Mouse (Mus musculus) midbrain, embryonic 12.5 days (tissue): ENCODE data around the gene Sox12. TPM values are rescaled to one million over a fixed set of nuclear protein-coding genes. Genes with fewer than 3 reads are reported as not detected.
A peak's percentile ranks its signal among the peaks of the same experiment; 100 is the strongest.

ENCODE experiments used
- ATAC-seq: fragments of 200-750 bp; cut with Nextera tagmentation; 2 replicates; pipeline ENCODE4 v1.8.0; 2017; ENCODE audit warnings: low read depth, moderate TSS enrichment, moderate library complexity; ENCODE audit not compliant: low FRiP score
- H3K27ac ChIP-seq: fragments of 300-500 bp; sonication (generic); replicated peaks from 2 replicates; pipeline ENCODE4 v1.5.1; 2016; ENCODE audit warnings: mild to moderate bottlenecking
- H3K27me3 ChIP-seq: fragments of 300-500 bp; sonication (generic); 2 replicates; pipeline ENCODE4 v1.6.1; 2016; ENCODE audit warnings: mild to moderate bottlenecking
- H3K36me3 ChIP-seq: fragments of 300-500 bp; sonication (generic); 2 replicates; pipeline ENCODE4 v1.6.1; 2016
- H3K4me1 ChIP-seq: fragments of 300-500 bp; sonication (generic); 2 replicates; pipeline ENCODE4 v1.6.1; 2016
- H3K4me2 ChIP-seq: fragments of 300-500 bp; sonication (generic); replicated peaks from 2 replicates; pipeline ENCODE4 v1.6.1; 2016; ENCODE audit warnings: mild to moderate bottlenecking, moderate library complexity
- H3K4me3 ChIP-seq: fragments of 300-500 bp; sonication (generic); 2 replicates; pipeline ENCODE4 v1.5.1; 2016; ENCODE audit warnings: mild to moderate bottlenecking
- H3K9ac ChIP-seq: fragments of 300-500 bp; sonication (generic); replicated peaks from 2 replicates; pipeline ENCODE4 v1.6.1; 2016; ENCODE audit warnings: mild to moderate bottlenecking, moderate library complexity
- H3K9me3 ChIP-seq: fragments of 300-500 bp; sonication (generic); 2 replicates; pipeline ENCODE4 v1.6.1; 2016; ENCODE audit warnings: mild to moderate bottlenecking
- WGBS: fragments of 180-500 bp; shearing (Covaris S2); methylation state at CpG from one replicate; pipeline ENCODE4 v1.1.7; 2016; 5-methylcytosine and 5-hydroxymethylcytosine counted together
- polyA plus RNA-seq: library from polyadenylated mRNA; unstranded; fragments of >200 nt; fragmentation: Nextera tagmentation; extraction: Ambion mirVana; gene quantifications from 2 replicates; pipeline ENCODE4 v1.2.1, GENCODE M21; 2016

The Sox12 gene
- polyA plus RNA-seq, 1 experiment from 2014 or later = 15.6 TPM

- no peaks in the 10 kb centered on the region for H3K9me3 ChIP-seq
- no peak overlapping the region for H3K4me2 ChIP-seq
- WGBS = 75% methylated on average over 2 of the region's 2 CpGs
- no peak for ATAC-seq
- H3K4me1 ChIP-seq = peaks cover 10% of the 10 kb centered on the region
- no peak overlapping the region for H3K4me3 ChIP-seq
- H3K27me3 ChIP-seq = peaks cover 18% of the 10 kb centered on the region
- H3K27ac ChIP-seq = no peak overlapping the region
- no peaks in the 10 kb centered on the region for H3K36me3 ChIP-seq
- no peak overlapping the region for H3K9ac ChIP-seq
Observed at GRCm38 (mm10) chr2:152347722-152348121, 50.1 kb downstream of the Sox12 start.

GRCm38 (mm10) chr2:152346776-152347465 lies 50.9 kb downstream of the Sox12 start:
- peaks cover 10% of the 10 kb centered on the region for H3K4me1 ChIP-seq
- H3K27ac ChIP-seq = no peak overlapping the region
- 43% methylated on average over 9 of the region's 9 CpGs for WGBS
- H3K27me3 ChIP-seq = peaks cover 19% of the 10 kb centered on the region
- H3K9ac ChIP-seq = no peak overlapping the region
- H3K36me3 ChIP-seq = no peaks in the 10 kb centered on the region
- no peak overlapping the region for H3K4me2 ChIP-seq
- no peaks in the 10 kb centered on the region for H3K9me3 ChIP-seq
- ATAC-seq = no peak
- H3K4me3 ChIP-seq = no peak overlapping the region

- H3K4me2 ChIP-seq = no peak overlapping the region
- H3K4me3 ChIP-seq = no peak overlapping the region
- peaks cover 10% of the 10 kb centered on the region for H3K4me1 ChIP-seq
- H3K27me3 ChIP-seq = peaks cover 19% of the 10 kb centered on the region
- no peaks in the 10 kb centered on the region for H3K9me3 ChIP-seq
- no peak overlapping the region for H3K9ac ChIP-seq
- no peaks in the 10 kb centered on the region for H3K36me3 ChIP-seq
- H3K27ac ChIP-seq = no peak overlapping the region
- WGBS = 60% methylated on average over 6 of the region's 6 CpGs
- no peak for ATAC-seq
Observed at GRCm38 (mm10) chr2:152345393-152345792, 52.5 kb downstream of the Sox12 start.

GRCm38 (mm10) chr2:152344909-152345308 lies 53.0 kb downstream of the Sox12 start:
- Histone ChIP-seq H3K4me2 (no peak overlapping the region), H3K27ac (no peak overlapping the region), H3K36me3 (no peaks in the 10 kb centered on the region), H3K4me3 (no peak overlapping the region), H3K4me1 (peaks cover 10% of the 10 kb centered on the region), H3K27me3 (peaks cover 19% of the 10 kb centered on the region), H3K9ac (no peak overlapping the region), H3K9me3 (no peaks in the 10 kb centered on the region)
- no peak for ATAC-seq
- 64% methylated on average over 5 of the region's 5 CpGs for WGBS

- 12% methylated on average over 10 of the region's 10 CpGs for WGBS
Observed at GRCm38 (mm10) chr2:152344361-152344760, 53.5 kb downstream of the Sox12 start.

More at GRCm38 (mm10) chr2:152344361-152344760, 53.5 kb downstream of the Sox12 start:
- Histone ChIP-seq H3K9ac (peak overlapping the region; percentile 57), H3K4me3 (peak overlapping the region; percentile 56), H3K4me1 (peaks cover 10% of the 10 kb centered on the region), H3K4me2 (peak overlapping the region; percentile 72), H3K27ac (no peak overlapping the region), H3K36me3 (no peaks in the 10 kb centered on the region), H3K9me3 (no peaks in the 10 kb centered on the region), H3K27me3 (peaks cover 19% of the 10 kb centered on the region)
- ATAC-seq = 0 out of 2 replicates have a peak, but pooled peaks have one; percentile 13

Other genes starting within 250 kb of the Sox12 start
- gene Csnk2a1, start 171.2 kb downstream of the Sox12 start, polyA plus RNA-seq = 92.3 and 97.8 TPM in 2 replicates
- 35.3 and 40.3 TPM in 2 replicates for gene Tbc1d20, start 104.2 kb downstream of the Sox12 start, polyA plus RNA-seq
- gene Rbck1, start 65.4 kb downstream of the Sox12 start, polyA plus RNA-seq = 91.4 and 96.6 TPM in 2 replicates
- gene Trib3, start 54.0 kb downstream of the Sox12 start, polyA plus RNA-seq = 2.1 and 2.5 TPM in 2 replicates
- 12.5 and 16.1 TPM in 2 replicates for gene Nrsn2, start 21.4 kb downstream of the Sox12 start, polyA plus RNA-seq
- 51.3 and 53.3 TPM in 2 replicates for gene Zcchc3, start 17.0 kb upstream of the Sox12 start, polyA plus RNA-seq
- gene 6820408C15Rik, start 17.5 kb upstream of the Sox12 start, polyA plus RNA-seq = 0.54 and 1.1 TPM in 2 replicates
- gene Defb23, start 66.6 kb upstream of the Sox12 start, polyA plus RNA-seq = not detected in 2 replicates
- gene Defb20, start 79.0 kb upstream of the Sox12 start, polyA plus RNA-seq = not detected in 2 replicates
- not detected in 2 replicates for gene Defb22, start 92.1 kb upstream of the Sox12 start, polyA plus RNA-seq
- gene Defb26, start 113.6 kb upstream of the Sox12 start, polyA plus RNA-seq = not detected in 2 replicates
- not detected in 2 replicates for gene Defb28, start 120.2 kb upstream of the Sox12 start, polyA plus RNA-seq
- gene Defb29, start 142.0 kb upstream of the Sox12 start, polyA plus RNA-seq = not detected in 2 replicates
- not detected in 2 replicates for gene Gm17416, start 171.3 kb upstream of the Sox12 start, polyA plus RNA-seq
- gene Defb21, start 174.7 kb upstream of the Sox12 start, polyA plus RNA-seq = not detected in 2 replicates
- not detected in 2 replicates for gene Defb19, start 182.2 kb upstream of the Sox12 start, polyA plus RNA-seq
- gene Defb45, start 201.3 kb upstream of the Sox12 start, polyA plus RNA-seq = not detected in 2 replicates
- gene Defb36, start 206.3 kb upstream of the Sox12 start, polyA plus RNA-seq = not detected in 2 replicates
- not detected in 2 replicates for gene Defb25, start 225.0 kb upstream of the Sox12 start, polyA plus RNA-seq
- 0.31 TPM in 1 of 2 replicates, not detected in the other for gene Rem1, start 228.9 kb upstream of the Sox12 start, polyA plus RNA-seq